Mouse (Mus musculus): ENCODE results near the gene Cacna1h.
A peak's percentile ranks its signal among the peaks of the same experiment; 100 is the strongest.

Cacna1h gene

DNA sequence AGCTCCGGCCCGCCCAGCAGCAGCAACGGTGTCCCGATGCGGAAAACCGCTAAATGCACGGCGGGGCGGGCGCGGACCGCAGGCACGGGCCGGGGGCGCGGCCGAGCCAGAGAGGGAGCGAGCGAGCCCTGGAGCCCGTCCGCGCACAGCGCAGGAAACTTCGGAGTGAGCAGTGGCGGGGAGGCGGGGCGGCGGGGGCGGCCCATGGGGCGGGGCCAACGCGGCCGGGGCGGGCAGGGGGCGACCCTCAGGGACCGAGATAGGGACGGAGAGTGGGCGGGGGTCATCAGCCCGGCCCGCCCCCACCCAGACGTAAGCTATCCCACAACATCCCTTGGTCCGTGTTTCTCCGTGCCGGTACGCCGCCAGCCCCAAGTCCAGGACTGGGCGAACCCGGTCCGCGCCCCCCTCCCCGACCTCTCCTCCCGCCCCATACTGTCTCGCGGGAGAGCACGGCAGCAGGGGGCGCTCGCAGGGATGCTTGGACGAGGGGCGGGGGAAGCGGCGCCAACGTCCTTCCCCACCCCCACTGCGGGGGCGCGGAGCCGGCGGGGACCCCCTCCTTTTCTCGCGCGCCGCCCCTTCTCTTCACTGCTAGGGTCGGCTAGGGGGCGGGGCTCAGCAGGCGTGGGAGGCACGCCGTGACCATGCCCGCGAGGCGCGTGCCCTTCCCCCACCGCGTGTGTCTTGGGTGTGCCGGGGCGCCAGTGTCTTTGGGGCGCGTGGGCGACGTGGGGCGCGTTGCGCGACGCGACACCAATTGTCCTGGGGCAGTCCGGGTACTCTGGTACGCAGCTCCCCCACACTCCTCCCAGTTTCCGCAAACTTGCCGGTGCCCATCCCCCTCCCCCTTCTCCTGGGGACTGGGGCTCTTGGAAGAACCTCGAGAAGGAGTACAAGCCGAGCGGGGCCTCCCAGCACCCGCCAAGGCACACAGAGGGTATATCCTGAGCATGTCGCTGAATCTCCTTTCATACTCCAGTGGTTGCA is at the start of gene Cacna1h:
Cacna1h (minus strand) TSS at position 167 of the 990 bp plus-strand sequence.
- DNase-seq = peak in 1 of 2 experiments; percentile 21

DNA sequence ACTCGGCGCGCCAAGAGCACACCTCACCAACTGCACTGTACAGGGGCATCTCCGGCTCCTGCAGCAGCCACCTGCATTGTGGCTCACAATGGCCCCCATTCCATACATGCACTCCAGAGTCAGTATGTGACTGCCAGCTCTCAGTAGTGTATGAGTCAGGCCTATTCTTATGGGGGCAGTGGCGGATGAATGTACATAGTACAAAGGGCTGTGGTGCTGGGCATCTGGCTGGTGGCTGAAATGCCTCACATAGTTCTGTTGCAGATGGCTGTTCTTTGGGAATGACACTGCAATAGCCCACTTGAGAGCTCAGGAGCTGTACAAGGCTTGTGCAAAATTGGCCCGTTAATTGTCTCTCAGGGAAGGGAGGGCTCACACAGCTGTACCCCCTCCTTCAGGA is 48.5 kb upstream of the Cacna1h start:
- DNase-seq = no peak

DNA sequence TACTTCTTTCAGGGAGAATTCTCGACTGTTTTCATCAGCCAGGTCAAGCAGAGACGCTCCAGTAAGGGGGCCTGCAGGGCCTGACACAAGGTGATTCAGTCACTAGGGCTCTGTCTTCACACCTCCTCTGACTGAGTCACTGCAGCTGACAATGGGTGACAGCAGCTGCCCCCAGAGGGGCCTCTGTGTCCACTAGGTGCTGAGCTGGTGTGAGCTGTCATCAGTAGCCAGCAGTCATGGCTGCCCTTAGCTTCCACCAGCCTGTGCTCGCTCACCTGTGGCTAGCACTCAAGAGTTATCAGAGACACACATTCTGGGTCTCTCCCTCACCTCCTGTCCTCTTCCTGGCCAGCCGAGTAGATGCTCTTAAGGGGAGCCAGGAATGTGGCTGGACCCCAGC is 47.2 kb upstream of the Cacna1h start:
- DNase-seq = no peak

DNA sequence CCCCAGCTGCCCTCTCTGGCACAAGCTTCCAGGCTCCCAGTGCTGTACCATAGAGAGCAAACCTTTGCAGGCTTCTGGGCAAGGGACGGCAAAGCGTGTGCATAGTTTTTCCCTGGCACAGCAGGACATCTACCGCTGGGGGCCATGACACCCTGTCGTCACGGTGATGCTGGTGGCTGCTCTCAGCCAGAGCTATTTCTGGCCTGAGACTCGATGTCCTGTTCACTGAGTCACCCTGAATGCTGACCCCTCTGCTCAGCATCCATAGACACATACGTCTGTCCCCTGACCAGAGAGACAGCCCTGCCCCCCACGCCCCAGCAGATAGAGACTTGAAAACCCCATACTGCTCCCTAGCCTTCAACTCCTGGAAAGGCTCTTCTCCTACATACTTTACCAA is 46.6 kb upstream of the Cacna1h start:
- DNase-seq = no peak

DNA sequence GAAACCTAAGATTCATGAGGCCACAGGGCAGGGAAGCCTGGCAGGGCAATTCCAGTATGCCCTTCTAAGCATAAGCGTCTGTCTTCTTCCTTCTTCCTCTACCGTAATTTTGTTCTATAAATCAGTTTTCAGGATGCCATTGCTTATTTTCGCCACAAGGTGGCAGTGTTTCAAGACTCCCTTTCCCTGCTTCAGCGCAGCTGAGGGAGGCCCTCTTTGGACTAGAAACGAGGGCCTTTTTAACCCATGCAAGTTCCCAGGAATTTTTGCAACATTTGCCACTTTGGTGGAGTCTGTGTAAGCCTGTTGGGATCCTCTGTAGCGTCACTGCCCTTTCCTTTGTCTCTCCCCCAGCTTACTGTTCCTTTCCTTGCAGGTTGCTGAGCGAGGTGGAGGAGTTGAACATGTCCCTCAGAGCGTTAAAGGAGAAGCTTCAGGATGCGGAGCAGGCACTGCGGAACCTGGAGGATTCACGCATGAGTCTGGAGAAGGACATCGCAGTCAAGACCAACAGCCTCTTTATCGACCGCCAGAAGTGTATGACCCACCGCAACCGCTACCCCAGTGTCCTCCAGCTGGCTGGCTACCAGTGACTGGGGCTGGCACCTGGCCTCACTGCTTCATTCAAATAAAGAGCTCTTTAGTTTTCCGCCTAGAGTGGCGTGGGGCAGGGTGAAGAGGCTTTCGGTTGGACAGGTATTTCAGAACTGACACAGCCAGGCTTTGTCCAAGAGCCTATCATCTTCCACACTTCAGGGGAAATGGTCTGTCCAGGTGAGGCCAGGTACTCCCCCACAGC is 42.6 kb upstream of the Cacna1h start:
- peak; percentile 44 to 63 for DNase-seq

DNA sequence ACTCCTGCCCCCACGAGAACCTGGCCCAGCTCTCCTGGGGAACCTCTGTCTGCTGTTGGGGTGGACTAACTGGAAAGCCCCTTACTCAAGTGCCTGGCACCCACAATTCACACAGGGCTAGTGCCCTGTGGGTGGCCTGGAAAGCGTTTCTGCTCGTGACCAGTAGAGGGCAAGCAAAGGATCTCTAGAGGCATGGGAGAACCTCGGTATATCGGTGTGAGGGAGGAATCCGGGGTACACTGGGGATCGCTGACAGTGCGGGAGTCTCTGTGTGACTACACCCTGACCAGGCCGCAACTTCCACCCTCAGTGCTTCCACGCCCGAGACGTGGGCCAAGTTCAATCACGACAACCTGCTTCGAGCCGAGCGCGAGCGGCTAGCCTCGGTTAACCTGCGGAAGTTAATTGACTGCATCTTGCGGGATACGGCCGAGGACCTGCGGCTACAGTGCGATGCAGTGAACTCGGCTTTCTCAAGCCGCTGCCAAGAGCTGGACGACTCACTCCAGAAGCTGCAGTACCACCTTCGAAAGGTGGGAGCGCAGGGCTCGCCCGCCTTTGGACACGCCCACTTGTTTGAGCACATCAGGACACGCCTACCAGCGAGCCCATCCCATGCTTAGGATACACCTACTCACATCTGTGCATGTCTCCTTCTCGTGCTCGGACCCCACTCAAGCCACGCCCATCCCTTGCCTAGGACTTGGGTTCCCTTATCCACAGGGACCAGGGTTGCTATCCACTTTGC is 40.9 kb upstream of the Cacna1h start:
- peak; percentile 32 to 46 for DNase-seq

DNA sequence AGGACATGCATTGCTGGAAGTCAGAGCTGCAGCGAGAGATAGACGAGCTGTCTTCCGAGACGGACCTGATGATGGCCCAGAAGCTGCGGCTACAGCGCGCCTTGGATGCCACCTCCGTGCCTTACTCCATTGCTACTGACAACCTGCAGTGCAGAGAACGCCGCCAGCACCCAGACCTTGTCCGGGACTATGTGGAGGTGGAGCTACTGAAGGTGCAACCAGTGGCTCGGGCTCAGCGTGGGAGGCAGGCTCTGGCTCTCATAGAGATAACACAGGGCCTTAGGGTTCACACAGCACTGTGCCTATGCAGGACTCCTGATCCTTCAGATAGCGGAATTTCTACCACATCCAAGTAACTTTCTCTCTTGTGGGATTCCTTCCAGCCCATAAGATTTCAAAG is 38.5 kb upstream of the Cacna1h start:
- no peak for DNase-seq

DNA sequence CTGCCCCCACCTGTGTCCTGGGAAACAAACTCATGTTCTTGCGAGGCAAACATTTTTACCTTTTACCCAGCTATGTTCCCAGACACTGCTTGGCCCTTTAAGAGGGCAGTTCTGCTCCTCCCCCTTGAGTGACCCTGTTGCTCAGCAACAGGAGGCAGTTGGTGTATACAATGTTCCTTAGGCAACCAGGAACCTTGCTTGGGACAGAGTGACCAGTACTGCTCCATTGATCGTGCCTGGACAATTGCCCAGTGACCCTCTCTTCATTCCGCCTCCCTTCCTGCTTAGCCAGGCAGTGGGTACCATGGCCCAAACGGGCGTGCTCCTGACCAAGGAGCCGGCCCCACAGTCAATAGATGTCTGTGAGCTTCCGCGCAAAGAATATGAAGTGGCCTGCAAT is 37.8 kb upstream of the Cacna1h start:
- DNase-seq = no peak

DNA sequence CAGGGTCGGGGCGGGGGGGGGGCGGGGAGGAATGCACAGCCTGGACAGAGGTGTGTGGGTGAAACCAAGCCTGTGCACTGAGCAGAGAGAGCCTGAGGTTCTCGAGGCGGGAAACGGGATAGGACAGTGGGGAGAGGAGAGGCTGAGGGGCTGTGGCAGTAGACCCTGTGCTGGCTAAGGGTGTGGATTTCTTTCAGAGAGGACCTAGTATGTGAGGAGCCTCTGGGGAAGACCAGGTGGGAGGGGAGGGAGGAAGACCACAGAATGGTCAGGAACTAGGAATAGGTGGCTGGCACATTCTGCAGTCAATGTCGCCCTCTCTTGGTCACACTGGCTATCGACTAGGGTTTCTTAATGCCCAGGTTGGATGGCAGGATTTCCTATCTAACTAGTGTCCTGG is 36.2 kb upstream of the Cacna1h start:
- DNase-seq = peak; percentile 54 to 70

DNA sequence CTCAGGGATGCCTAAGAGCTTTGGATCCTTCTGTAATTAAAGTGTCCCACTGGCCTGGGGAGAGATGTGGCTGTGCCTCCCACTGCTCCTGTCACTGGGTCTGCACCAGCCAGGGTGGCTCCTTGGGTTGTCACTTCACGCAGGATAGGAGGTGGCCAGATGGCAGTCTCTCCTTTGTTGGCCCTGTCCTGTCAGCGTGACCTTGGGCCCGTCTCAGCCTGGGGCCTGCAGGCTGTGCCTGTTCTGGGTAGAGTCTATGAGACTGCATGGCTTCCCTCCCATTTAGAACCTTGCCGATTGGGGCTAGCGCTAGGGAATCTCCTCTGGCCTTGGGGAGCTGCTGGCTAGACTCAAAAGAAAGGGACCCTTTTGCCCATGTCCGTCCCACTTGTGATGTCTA is 34.7 kb upstream of the Cacna1h start:
- DNase-seq = no peak

DNA sequence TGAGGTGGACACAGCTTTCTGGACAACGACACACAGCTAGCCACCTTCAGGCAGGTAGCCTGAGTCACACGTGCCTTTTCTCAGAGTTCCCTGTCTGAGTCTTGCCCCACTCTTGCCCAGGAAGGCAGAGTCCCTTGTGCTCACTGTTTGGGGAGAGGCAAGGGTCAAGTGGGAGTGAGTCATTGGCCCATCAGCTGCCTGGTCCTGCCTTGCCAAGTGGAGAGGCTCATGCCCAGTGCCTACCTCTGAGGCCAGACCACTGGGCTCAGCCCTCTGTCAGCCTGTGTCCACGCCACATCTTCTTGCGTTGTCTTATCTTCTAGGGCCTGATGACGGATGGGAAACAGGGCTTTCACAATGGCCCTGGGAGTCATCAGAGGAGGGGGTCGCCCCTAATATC is 34.2 kb upstream of the Cacna1h start:
- DNase-seq = no peak

DNA sequence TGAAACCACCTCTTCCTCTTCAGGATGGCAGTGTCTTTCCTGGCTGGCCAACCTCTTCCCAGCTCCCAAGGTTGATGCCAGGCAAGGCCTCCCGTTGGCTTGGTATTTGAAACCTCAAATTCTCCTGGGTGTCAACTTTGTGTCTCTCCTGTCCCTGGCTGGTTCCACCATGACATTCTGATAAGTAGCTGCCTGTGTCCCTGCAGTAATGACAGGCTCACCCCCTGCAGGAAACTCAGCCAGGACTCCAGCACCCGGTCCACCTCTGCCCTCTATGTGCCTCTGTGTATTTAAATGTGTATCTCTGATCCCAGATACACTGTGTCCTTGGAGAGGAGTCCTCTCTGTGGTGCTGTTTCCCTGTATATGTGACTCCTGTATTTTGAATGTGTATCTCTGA is 32.7 kb upstream of the Cacna1h start:
- DNase-seq = no peak

DNA sequence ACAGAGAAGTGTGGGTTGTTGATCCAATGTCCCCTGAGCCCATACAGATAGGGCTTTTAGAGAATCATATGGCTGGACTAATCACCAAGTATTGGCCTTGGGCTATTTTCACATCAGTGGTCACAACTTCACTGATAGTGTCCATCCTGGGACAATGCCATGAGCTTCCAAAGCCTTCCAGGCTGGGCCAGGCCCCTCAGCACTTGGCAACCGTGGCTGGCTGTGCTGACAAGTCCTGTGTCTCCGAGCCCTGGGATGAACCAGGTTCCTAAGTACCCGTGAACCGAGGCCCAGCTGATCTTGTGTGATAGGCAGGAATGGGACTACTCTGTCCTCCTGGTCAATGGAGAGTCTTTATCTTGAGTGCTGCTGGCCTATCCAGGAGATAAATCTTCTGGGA is 30.5 kb upstream of the Cacna1h start:
- no peak for DNase-seq

DNA sequence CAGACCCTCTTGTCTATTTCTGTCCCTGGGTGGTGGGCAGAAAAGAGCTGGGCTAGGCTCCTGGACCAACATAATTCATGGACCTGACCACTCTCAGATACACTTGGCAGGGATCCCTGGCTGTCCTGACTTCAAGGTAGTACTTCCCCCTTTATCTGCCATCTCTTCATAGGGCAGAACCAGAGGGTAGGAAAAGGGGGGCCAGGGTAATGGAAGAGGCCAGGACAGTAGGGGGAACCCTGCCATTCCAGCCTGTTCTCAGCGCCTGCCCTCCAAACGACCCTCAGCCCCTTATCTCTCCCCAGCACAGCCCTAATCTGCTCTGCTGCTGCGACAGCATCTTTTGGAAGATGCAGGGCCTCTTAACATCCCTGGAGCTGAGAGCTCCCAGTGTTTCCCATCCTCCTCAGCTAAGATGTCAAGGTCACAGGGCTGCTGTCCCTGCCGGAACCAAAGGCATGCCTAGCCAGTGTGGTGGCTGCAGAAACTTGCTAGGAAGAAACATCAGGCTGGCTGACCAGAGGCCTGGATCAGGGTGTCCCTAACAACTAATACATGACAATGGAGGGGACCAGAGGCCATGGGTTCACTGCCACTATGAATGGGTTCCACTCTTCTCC is 29.9 kb upstream of the Cacna1h start:
- no peak for DNase-seq

DNA sequence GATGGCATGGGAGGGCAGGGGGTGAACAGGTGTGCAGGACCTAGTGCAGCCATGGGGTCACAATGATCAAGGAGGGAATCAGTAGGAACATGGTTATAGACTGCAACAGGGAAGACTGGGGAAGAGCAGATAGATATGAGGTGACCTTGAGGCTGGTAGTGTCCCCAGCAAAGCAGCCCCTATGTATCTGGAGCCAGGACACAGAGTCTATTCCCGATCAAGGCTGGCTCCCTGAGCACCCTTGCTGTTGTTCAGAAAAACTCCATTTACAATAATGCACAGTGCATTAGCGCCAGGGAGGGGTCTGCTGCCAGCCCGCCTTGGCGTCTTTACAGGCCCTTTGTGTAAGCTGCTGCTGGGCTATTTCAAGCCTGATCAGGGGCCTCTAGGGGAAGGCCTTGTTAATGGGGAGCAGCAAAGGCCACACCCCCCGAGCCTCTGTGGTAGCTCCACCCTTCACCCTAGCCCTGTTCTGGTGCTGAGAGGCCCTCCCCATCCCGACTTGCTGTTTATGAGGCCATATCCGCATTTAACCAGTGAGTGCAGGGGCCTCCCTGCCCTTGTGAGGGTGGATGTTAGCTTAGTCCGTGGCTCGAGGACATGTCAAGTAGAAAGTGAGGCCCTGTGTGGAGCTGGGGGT is 28.8 kb upstream of the Cacna1h start:
- no peak for DNase-seq

DNA sequence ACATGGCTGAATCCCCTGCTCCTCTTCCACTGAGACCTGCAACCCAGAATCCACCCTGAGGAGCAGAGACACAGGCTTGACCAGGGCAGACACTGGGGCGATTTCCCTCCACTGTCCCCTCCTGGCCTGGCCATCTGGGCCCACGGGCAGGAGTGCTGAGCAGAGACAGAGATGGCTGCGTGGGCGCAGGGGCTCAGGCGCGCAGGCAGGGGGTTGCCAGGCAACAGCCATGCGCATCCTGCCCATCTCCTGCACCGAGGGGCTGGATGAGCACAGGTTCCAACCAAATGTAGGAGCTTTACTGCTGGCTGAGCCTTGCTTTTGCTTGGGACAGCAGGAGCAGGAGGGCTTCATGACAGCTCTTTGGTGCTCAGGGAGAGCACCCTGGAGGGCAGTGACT is 23.0 kb upstream of the Cacna1h start:
- DNase-seq = no peak

DNA sequence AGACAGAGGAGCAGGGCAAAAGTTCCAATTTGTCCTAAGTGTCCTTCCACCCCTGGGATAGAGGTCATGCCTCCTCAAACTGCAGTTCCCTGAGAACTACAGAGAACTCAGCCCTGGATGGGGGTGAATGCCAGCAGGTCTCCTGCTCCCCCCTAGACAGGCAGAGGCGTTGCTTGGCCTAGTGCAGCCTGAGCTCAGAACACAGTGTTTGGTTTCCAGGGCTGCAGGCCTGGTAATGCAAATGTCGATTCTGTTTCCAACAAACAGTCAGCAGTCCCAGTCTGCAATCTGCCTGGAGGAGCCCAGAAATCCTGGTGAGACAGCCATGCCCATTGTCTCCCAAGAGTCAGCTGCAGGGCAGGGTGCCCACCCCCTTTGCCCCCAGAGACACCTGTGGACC is 20.7 kb upstream of the Cacna1h start, which contains the start of gene Tekt4:
Tekt4 (plus strand) TSS at position 344 of the 400 bp plus-strand sequence.
- no peak for DNase-seq

DNA sequence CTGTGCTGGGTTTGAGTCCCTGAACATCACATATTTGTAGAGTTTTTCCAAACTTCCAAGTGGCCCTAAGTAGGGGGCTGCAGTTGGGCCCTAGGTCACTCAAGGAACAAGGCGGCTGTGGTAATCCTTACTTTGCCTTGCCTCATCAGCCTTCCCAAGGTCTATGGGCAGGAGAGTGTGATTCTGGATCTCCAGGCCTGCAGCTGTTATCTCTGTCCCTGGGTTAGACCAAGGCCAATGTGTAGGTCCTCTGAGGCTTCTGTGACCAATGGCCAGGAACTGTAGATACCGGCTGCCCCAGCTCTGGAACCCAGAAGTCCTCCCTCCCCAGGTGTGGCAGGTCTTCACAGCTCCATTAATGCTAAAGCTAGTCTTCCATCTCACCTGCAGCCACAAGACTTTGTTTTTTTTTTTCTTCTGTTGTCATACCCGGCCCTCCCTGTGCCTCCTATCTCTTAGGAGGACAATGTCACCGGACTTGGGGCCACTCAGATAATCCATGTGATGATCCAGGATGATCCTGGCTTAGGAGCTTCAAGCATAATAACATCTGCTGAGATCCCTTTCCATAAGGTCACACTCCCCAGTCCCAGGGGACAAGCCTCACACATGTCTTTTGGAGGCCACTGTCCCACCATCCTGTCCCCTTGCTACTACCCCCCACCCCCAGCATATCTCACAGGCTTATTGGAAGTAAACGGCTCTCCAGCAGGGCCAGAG is 18.8 kb upstream of the Cacna1h start:
- DNase-seq = no peak

DNA sequence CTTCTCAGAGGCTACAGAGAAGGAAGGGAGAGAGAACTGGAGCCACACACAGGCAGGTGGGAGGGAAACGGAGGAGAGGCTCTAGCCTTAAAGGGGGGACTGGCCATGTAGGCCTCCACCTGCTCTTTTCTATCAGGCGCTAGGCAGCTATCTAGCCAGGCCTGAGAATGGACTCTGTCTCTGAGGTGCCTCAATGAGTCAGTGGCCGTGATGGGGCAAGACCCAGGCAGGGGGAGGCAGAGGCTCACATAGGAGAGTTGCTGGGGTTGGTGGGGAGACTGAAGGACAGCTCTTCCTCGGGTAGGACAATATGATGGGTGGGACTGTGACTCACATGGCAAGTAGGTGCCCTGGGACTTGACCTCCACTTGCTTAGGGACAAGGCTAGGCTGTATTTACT is 16.7 kb upstream of the Cacna1h start:
- no peak for DNase-seq

DNA sequence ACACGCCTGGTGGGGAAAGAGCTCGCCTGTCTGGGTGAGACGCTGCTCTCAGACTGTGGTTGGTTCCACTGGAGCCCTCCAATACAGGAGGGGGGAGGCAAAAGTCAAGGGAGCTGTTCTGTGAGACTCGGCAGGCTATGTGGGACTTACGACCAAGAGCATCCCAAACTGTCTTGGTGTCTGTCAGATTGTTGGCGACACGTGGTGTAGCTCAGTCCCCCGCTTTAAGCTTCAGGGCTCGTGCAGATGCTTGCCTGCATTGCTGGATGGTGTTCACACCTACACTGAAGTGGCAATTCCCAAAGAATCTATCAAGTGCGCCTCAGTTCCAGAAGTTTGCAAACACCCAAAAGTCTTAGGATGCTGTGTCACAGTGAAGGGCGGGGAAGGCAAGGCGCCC is 14.3 kb upstream of the Cacna1h start:
- no peak for DNase-seq

DNA sequence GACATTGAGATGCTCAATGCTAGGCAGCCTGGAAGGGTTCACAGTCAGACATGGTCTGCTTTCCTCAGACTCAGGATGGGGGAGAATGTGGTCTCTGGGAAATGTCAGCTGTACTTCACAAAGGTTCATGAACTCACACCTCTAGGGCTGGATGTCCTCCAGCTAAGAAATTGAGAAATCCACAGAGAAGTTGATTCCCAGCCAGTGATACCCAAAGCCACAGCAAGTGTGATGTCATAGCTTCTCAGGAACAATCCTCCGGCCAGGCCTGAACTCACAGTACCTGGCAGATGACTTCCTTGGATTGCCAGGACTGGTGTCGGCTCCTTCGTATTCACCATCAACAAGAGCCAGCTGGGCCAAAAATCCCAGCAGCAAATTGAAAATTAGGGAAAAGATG is 12.3 kb upstream of the Cacna1h start:
- no peak for DNase-seq
